Mouse (Mus musculus): Measurements from ENCODE around the gene Gpr89. TPM values are rescaled to one million over a fixed set of nuclear protein-coding genes. Genes with fewer than 3 reads are reported as not detected.

Gpr89 gene
- 10 to 100 TPM; 17.8 to 24.3 TPM for total RNA-seq (2021)
- long read RNA-seq, experiment 1, full-length matches to known transcripts: 11 of 14 reads
- long read RNA-seq, experiment 1, partial matches to known transcripts: 0 of 14 reads
- long read RNA-seq, experiment 1, other reads (novel, unspliced or antisense): 3 of 14 reads
- long read RNA-seq, experiment 2, full-length matches to known transcripts: 5 of 6 reads
- long read RNA-seq, experiment 2, partial matches to known transcripts: 0 of 6 reads
- long read RNA-seq, experiment 2, other reads (novel, unspliced or antisense): 1 of 6 reads

DNA sequence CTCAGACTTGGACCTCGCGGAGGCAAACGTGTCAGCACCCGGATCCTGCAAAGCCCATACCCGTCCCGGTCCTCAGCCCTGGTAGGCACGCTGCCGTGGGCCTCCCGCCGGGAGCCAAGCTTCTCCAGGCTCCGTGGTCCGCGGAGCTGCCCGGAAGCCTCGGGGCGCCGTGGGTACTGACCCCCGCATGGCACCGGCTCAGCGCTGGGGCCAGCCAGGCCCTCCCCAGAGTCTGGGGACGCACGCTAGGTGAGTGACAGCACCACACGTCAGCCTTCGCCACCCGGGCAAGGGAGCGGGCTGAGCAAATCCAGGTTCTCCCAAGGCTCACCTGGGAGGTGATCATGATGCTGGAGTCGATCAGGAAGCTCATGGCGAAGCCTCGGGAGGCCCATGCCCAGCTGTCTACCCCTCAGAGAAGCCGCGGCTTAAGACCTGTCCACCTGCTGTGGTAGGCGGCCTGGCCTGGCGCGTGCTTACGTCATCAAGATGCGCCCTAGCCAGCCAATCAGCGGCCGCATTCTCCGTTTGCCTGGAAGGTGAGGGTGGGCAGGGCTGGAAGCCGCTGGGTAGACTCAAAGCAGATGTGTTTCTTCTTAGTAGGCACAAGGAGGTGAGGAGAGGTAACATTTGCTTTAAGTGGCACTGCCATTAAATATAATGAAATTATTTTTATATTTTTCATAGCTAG, at the start of gene Gpr89:
Gene Gpr89, minus strand, starts transcription at position 496 of the 691 bp plus-strand sequence.
- DNase-seq: peak; percentile 93

GRCm38 (mm10) chr3:96953489-96954233, 48.5 kb upstream of the Gpr89 start:
- DNase-seq: peak; percentile 10 to 35

DNA sequence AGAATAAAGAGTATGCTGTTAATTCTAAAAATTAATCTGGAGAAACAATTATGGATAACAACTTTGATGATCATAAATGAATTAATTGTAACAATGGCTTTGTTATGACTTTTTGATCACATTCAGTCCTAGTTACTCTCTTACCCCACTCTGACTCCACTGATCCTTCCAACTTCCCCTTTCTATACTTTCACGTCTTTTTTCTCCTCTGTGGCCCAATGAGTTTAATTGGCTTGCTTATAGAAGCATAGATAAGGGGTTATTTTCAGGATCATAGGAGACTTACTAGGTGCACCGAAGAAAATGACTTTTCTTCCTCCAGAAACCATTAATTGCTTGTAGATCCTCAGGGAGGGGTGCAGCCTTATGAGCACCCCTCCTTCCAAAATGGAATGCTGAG, 37.6 kb upstream of the Gpr89 start:
- no peak for DNase-seq

GRCm38 (mm10) chr3:96938738-96939137, 33.6 kb upstream of the Gpr89 start:
- peak; percentile 77 to 93 for DNase-seq

DNA sequence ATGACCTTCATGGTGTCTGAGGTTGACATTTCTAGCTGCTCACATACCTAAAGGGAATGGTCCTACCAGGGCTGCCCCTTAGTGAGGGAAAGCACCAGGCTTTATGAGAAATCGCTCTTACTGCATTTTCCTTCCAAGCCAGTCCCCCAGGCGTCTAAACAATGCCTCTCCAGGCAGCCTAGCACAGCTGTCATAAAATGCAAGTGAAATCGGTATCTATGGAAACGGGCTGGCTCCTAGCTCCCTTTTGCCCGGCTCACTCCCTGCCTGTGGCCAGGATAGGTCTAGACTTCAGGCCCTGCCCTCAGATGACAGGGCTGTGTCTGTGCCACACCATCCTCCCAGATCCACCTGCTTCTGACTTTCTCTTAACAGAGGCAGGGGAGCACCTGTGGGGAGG, 32.5 kb upstream of the Gpr89 start:
- no peak for DNase-seq

DNA sequence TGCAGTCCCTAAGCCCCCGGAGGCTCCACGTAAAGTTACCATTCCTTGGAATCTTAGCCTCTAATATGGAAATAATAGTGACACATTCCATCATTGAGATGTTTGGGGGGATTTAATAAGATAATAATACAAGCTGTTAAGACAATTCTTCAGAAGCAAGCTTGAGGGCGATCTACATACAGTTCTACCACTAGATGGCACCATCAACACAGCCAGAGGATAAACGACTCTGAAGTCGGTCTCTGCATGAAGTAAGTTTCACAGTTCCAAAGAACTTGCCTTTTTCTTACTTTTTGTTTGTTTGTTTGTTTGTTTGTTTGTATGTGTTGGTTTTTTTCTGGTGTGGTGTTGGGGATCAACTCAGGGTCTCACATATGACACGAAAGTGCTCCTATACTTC, 31.1 kb upstream of the Gpr89 start:
- peak; percentile 13 to 57 for DNase-seq

- DNase-seq: no peak
Measured at GRCm38 (mm10) chr3:96931261-96931681, 26.1 kb upstream of the Gpr89 start.

- no peak for DNase-seq
Measured at GRCm38 (mm10) chr3:96925920-96926319, 20.8 kb upstream of the Gpr89 start, which contains the start of gene Gja8. TSS of gene Gja8 (minus strand) at chr3:96926020.

DNA sequence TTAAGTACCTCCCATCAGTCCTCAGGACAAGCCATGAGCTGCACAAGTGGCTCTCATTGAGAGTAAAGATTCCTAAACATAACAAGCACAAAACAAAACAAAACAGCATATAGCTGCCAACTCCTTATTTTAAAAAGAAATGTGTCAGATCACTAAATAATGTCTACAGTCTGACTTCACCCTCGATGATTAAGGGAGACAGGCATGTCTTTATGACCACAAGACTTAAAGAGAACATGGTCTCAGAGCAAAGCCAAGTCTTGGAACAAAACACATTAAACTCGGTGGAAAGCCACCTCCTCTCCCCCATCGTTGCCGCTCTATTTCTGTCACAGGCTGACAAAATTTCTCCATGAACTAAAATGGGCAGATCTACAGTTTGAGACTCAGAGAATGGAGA, 19.5 kb upstream of the Gpr89 start:
- no peak for DNase-seq

DNA sequence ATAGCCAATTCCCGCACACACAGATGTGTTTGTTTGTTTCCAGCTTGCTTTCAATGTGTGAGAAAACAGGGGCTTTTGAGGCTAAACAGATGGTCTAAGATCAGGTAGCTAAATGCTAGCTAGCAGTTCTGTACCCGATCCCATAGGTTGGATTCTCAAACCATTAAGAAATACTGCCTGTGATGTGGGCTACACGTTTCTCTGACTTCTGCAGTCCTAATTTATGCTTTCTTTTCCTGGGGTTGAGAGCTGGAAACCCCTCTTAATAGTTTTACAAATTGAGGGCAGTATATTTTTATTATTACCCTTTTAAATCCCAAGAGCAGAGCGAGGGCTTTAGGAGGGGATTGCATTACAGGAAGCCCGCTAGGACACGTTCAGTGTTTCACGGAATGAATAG, 15.8 kb upstream of the Gpr89 start:
- no peak for DNase-seq

GRCm38 (mm10) chr3:96905592-96905991, 446 bp upstream of the Gpr89 start:
- no peak for DNase-seq

DNA sequence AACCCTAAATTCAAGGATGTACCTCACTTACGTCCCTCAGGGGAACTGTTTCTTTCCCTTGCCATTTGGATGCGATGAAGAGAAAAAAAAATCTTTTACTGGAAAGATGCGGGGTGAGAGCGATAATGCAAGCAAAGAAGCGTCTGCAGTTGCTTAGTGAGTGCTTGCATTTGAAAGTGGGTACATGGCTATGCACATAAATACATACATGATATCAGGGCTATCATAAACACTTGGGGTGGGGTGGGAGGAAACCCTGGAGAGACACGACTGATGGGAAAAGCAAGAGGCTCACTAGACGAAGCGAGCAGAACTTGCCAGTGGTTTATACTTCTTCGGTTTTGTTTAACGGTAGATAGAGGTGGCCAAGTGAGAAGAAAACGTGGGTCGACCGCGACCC, 753 bp downstream of the Gpr89 start, which contains the start of gene Gja5:
Gene Gja5, plus strand, starts transcription at position 301 of the 400 bp plus-strand sequence.
- DNase-seq: no peak

DNA sequence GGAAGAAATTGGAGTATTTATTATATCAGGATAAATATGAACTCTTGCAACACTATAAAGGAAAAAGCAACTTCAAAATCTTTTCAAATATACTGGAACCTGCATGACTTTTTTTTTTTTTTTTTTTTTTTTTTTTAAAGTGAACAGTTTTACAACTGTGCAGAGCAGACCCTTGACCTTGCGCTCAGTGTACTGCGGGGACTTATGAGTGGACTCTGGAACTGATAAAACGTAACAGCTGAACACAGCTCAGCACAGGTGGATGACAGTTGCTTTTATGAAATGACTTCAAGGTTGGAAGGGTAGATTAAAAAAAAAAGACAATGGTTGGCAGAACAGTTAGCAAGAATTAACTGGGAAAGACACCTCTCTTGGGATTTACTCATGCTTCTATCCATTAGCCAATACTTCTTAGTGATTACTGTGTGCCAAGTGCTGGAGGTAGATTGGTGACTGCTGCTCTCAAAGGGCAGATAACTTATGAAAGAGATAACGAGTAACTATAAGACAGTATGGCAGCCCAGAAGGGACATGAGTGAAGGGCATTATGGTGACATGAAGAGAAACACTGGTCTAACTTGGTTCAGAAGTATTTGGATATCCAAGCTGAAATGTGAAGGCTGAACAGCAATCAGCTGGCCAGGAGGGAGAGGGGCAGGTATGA, 2.7 kb downstream of the Gpr89 start:
- no peak for DNase-seq

DNA sequence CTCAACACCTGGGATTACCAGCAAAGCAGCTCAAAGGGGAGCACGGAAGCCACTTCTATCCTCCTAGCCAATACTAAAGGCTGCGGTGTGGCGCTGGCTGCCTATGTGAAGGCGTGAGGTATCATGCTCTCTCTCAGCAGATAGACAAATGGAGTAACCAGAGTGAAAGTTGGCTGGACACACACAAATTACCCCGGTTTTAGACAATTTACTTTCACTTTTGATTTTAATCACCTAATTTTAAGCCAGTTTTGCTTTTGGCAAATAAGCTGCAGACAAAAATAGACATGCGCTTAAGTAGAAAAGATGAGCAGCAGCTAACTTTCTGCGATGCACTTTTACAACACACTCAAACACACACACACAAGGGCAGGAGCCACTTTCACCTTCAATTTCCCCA, 21.5 kb downstream of the Gpr89 start:
- DNase-seq: no peak

DNA sequence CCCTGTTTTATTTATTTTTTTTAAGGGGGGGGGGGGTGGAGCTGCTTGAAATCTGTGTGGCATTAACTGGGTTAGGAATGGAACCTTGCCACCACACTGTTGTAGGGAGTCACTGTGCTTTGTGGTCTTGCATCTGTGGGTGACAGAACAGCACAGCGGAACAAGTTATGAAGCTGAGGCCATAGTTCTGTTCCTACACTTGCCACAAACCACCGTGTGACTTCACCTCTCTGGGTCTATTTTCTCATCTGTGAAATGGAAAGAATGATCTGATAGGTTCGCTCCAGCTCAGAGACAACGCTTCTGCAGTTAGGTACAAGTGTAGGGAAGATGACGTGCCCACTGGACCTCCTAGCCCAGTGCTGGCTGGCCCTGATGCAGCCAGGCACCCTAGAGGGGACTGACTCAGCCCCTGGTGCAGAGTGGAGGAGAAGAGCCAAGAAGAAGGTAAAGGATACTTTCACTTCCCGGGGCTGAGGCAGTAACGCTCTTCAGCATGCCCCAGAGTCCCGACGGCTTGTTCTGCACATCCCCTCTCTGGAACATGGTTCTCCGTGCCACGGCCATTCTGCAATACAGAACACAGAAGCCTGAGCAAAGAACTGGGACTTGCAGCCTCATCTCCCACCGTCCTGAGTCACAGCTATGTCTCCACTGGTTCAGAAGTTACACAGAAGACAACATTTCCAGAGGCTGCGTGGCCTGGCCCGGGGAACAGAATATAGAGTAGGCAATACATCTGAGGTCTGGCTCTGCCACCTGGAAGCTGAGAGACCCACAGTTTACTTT, 22.9 kb downstream of the Gpr89 start:
- DNase-seq: no peak

DNA sequence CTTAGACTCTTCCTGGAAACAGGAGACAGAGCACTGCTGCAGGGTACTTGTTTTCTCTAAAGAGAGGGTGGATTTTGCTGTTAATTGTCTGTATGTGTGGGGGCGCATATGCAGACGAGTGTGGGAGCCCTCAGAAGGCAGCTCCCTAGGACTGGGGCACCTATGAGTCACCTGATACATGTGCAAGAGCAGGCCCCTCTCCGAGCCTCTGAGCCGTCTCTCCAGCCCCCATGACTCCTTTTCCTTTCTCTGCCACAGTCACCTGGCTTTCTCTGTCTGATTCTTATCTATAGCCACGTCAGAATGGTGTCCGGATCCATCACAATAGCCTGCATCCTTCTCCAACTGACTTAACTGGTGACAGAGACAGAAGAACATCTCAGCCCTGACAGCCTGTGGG, 23.6 kb downstream of the Gpr89 start:
- DNase-seq: no peak

DNA sequence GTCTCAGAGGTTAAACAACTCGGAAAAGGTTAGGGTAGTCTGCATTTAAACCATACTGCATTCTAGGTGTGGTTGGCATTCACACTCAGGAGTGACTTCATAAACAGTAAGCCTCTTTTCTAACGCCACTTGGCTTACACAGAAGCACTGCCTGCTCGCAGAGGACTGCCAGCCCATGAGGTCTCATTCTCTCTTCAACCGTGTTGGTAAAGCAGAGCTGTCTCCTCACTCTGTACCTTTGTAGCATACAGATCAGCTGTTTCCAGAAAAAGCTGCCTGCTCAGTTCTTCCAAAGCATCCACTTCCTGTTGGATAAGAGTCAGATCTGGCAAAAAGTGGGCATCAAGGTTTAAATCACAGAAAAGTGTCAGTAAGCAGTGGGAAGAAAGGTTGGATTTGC, 24.8 kb downstream of the Gpr89 start:
- DNase-seq: no peak

DNA sequence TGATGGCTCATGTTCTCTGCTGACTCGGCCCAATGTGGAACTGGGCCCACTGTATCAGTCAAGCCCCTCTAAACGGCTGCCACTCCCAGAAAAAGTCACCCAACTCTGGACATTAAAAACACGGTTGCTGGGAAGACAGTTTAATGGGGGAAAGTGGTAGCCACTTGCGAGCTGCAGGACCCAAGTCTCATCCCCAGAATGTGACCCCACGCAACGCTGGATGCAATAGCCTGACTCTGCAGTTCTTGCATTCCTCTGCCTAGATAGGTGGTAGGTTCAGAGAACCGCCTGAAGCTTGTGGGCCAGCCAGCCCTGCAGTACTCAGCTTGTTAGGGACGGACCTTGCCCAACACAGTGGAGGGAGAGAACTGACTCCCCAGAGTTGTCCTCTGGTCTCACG, 25.6 kb downstream of the Gpr89 start:
- no peak for DNase-seq

GRCm38 (mm10) chr3:96874808-96875571, 30.2 kb downstream of the Gpr89 start:
- DNase-seq: no peak

GRCm38 (mm10) chr3:96872501-96872900, 32.6 kb downstream of the Gpr89 start:
- DNase-seq: no peak

- no peak for DNase-seq
Measured at GRCm38 (mm10) chr3:96871070-96871469, 34.1 kb downstream of the Gpr89 start.
